Mouse (Mus musculus): Measurements from ENCODE around the gene Epb41l4b. TPM values are rescaled to one million over a fixed set of nuclear protein-coding genes. Genes with fewer than 3 reads are reported as not detected.
A peak's percentile ranks its signal among the peaks of the same experiment; 100 is the strongest.

Epb41l4b gene
- polyA plus RNA-seq, 1 experiment: 3.5 TPM

DNA sequence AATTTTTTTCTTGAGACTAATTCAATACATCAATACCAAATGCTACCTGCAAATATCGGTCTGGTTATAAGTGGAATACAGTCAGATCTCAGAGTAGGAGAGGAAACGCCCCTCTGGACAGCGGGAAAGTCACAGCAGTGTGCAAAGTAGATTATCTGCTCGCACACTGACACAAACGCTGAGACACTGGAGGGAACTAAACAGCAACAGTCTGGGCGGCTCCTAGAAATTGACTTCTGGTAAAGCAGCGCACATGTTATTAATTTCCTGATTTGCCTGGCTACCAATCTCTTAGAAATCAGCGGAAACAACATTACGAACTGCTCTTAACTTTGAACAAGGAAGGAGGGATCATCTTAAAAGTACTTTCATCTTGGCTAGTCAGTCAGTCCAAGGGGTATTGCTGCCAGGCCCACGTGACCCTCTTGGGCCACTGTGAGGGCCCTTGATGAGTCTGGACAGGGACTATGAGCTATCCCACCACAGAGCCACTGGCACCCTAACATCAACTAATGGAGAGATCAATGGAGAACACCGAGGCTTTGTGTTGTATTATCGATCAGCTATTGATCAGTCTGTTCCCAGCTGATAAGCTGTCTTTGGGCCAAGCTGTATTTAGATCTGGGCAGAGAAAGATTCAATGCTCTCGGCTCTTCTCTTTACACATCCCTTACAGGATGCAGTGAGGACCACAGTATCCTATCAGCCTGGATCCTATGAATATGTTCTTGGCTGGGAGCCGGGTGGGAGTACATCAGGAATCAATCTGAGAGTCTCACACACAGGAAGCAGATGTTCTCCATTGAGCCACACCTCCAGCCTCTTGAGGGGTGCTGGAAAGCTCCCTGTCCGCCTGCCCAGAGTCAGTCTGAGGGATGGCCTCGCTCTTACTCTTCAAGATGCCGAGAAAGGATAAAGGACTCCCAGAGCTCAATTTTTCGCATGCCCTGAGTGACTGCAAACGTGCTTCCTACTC, 28.3 kb downstream of the Epb41l4b start:
- TF ChIP-seq CTCF (IDR thresholded peaks at IDR 0.05; ENCODE audit: control insufficient read depth, insufficient read depth, low read length) (no peak), POLR2A (IDR thresholded peaks at IDR 0.05; ENCODE audit: borderline replicate concordance, control insufficient read depth, low read depth, low read length) (no peak)
- Histone ChIP-seq H3K4me3 (replicated peaks; ENCODE audit: control insufficient read depth, low read depth, low read length) (no peak overlapping the region), H3K27ac (ENCODE audit: control insufficient read depth, insufficient read depth, low read depth, low read length, poor library complexity) (no peak overlapping the region), H3K4me1 (ENCODE audit: control insufficient read depth, insufficient read depth, low read length) (no peaks in the 10 kb centered on the region)
- 65% methylated on average over 19 of the region's 19 CpGs for WGBS

DNA sequence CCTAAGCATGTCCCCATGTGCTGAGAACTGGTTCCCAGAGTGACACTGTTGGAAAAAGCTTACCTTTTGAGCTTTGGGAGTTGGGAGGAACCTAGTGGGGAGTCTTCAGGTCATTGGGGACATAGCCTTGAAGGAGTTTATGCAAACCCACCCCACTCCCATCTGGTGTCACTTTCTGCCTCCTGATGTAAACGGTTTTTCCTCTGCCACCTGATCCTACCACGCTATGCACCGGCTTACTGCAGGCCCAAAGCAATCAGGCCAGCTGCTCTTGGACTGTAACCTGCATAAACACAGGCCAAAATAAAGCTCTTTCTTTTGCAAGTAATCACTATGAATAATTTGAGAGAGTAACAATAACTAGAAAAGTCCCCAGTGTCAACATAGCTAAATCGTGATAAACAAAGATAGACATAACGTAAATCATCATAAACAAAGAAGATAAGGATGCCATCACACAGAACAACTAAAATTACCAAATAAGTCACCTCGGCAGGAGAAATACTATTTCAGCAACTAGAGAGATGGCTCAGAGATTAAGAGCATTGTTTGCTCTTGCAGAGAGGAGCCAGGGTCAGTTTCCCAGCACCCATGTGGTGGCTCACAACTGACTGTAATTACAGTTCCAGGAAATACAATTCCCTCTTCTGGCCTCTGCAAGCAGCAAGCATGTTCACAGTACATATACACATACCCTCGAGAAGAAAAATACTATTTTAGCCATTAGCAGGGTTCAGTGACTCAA, 29.6 kb downstream of the Epb41l4b start:
- WGBS: 68% methylated on average over 7 of the region's 7 CpGs
- TF ChIP-seq POLR2A (IDR thresholded peaks at IDR 0.05; ENCODE audit: borderline replicate concordance, control insufficient read depth, low read depth, low read length) (no peak), CTCF (IDR thresholded peaks at IDR 0.05; ENCODE audit: control insufficient read depth, insufficient read depth, low read length) (no peak)
- H3K4me3 ChIP-seq (replicated peaks; ENCODE audit: control insufficient read depth, low read depth, low read length): no peak overlapping the region
- H3K4me1 ChIP-seq (ENCODE audit: control insufficient read depth, insufficient read depth, low read length): no peaks in the 10 kb centered on the region
- H3K27ac ChIP-seq (ENCODE audit: control insufficient read depth, insufficient read depth, low read depth, low read length, poor library complexity): no peak overlapping the region

DNA sequence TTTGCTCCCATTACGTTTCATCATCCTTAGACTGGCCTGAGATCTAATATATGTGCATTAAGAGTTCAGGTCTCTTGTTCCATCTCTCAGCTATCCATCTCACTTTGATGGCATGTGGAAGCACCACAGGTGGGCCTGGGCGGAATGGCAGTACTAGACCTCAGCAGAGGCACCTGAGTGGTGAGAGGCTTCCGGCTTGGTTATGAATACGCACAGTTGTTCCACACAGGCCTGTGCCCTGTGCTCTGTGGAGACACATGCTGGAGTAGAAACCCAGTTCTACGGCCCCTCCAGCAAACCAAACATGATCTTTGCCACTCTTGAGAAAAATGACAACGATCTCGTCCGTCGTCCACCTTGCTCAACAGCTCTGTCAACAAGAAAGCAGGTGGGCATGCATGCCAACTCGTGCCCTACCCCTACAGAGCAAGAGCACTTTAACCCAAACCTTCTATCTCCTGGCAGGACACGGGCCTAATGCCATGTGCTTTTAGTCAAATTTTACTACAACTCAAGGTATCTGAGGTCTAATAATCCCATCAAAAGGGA, 31.2 kb downstream of the Epb41l4b start:
- Histone ChIP-seq H3K4me3 (replicated peaks; ENCODE audit: control insufficient read depth, low read depth, low read length) (no peak overlapping the region), H3K27ac (ENCODE audit: control insufficient read depth, insufficient read depth, low read depth, low read length, poor library complexity) (no peak overlapping the region), H3K4me1 (ENCODE audit: control insufficient read depth, insufficient read depth, low read length) (no peaks in the 10 kb centered on the region)
- TF ChIP-seq POLR2A (IDR thresholded peaks at IDR 0.05; ENCODE audit: borderline replicate concordance, control insufficient read depth, low read depth, low read length): no peak
- no peak for TF ChIP-seq CTCF (IDR thresholded peaks at IDR 0.05; ENCODE audit: control insufficient read depth, insufficient read depth, low read length)
- 77% methylated on average over 11 of the region's 11 CpGs for WGBS

DNA sequence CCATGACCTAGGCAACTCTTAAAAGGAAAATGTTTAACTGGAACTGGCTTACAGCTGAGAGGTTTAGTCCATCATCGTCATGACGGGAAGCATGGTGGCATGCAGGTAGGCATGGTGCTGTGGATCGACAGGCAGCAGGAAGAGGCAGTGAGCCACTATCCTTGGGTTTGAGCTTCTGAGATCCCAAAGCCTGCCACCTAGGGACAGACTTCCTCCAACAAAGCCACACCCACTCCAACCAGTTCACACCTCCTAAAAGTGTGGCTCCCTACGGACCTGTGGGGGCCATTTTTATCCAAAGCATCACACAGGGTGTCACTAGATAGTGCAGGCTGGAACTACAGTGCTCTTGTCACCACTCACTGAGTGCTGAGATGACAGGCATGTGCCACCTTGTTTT, 31.8 kb downstream of the Epb41l4b start:
- Histone ChIP-seq H3K4me3 (replicated peaks; ENCODE audit: control insufficient read depth, low read depth, low read length) (no peak overlapping the region), H3K27ac (ENCODE audit: control insufficient read depth, insufficient read depth, low read depth, low read length, poor library complexity) (no peak overlapping the region), H3K4me1 (ENCODE audit: control insufficient read depth, insufficient read depth, low read length) (no peaks in the 10 kb centered on the region)
- no peak for TF ChIP-seq POLR2A (IDR thresholded peaks at IDR 0.05; ENCODE audit: borderline replicate concordance, control insufficient read depth, low read depth, low read length)
- TF ChIP-seq CTCF (IDR thresholded peaks at IDR 0.05; ENCODE audit: control insufficient read depth, insufficient read depth, low read length): no peak
- WGBS: 75% methylated on average over 4 of the region's 4 CpGs

DNA sequence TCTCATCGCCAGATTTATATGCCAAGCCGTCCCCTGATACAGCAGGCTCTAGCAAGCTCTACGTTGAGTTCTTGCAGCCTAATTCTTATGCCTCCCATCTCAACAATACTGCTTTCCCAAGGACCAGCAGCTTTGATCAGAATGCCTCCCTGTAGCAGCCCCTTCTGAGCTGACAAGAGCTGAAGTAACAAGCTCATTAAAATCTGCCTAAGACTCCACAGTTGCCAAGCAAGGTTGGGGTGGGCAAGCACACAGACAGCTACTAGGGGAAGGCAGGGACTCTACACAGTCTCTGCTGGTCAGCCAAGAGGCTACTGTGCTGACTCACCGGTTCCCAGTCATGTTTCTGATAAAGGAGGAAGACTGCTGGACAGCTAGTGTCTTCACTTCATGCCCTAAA, 33.7 kb downstream of the Epb41l4b start:
- no peak overlapping the region for H3K27ac ChIP-seq (ENCODE audit: control insufficient read depth, insufficient read depth, low read depth, low read length, poor library complexity)
- H3K4me3 ChIP-seq (replicated peaks; ENCODE audit: control insufficient read depth, low read depth, low read length): no peak overlapping the region
- peaks cover 3% of the 10 kb centered on the region; the same call in 1 of the 2 replicates for H3K4me1 ChIP-seq (ENCODE audit: control insufficient read depth, insufficient read depth, low read length)
- TF ChIP-seq CTCF (IDR thresholded peaks at IDR 0.05; ENCODE audit: control insufficient read depth, insufficient read depth, low read length) (no peak), POLR2A (IDR thresholded peaks at IDR 0.05; ENCODE audit: borderline replicate concordance, control insufficient read depth, low read depth, low read length) (no peak)
- 74% methylated on average over 4 of the region's 4 CpGs for WGBS

DNA sequence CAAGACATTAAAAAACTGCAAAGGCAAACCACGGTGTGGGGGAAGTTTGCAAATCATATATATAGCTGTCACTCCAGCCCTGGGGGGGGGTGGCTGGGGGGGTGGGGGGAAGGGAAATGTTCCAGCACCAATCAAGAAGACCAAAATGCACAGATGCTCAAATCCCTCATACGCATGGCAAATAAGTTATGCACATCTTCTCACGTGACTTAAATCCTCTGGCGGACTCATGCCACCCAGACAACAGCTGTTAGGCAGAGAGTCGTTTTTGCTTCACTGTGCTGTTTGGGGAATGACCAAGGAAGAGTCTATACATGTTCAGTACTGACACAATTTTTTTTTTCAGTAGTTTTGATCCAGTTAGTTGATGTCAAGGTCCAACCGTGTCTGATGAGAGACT, 37.9 kb downstream of the Epb41l4b start:
- H3K4me1 ChIP-seq (ENCODE audit: control insufficient read depth, insufficient read depth, low read length): peaks cover 7% of the 10 kb centered on the region; the same call in 1 of the 2 replicates
- WGBS: 41% methylated on average over 6 of the region's 6 CpGs
- H3K27ac ChIP-seq (ENCODE audit: control insufficient read depth, insufficient read depth, low read depth, low read length, poor library complexity): no peak overlapping the region
- no peak overlapping the region for H3K4me3 ChIP-seq (replicated peaks; ENCODE audit: control insufficient read depth, low read depth, low read length)
- TF ChIP-seq POLR2A (IDR thresholded peaks at IDR 0.05; ENCODE audit: borderline replicate concordance, control insufficient read depth, low read depth, low read length) (no peak), CTCF (IDR thresholded peaks at IDR 0.05; ENCODE audit: control insufficient read depth, insufficient read depth, low read length) (no peak)

DNA sequence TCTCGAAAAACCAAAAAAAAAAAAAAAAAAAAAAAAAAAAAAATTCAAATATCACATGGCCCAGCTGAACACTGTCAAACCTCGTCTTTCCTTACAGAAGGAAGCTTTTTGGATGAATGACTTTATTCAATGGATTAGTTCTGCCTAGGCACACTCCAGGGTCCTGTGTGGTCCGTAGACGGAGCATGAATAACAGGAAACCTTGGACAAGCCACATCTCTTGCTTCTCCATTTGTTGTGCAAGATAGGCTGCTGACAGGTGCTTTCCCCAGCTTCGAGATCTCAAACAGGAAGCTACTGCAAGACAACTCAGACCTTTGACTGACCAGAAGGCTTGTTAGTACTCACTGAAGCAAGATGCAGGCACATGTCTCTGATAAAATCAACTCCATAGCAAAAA, 39.4 kb downstream of the Epb41l4b start:
- Histone ChIP-seq H3K4me1 (ENCODE audit: control insufficient read depth, insufficient read depth, low read length) (peaks cover 7% of the 10 kb centered on the region; the same call in 1 of the 2 replicates), H3K27ac (ENCODE audit: control insufficient read depth, insufficient read depth, low read depth, low read length, poor library complexity) (peak overlapping the region; percentile 59; the same call in 1 of the 2 replicates), H3K4me3 (replicated peaks; ENCODE audit: control insufficient read depth, low read depth, low read length) (no peak overlapping the region)
- 5% methylated on average over 5 of the region's 5 CpGs for WGBS
- no peak for TF ChIP-seq CTCF (IDR thresholded peaks at IDR 0.05; ENCODE audit: control insufficient read depth, insufficient read depth, low read length)
- no peak for TF ChIP-seq POLR2A (IDR thresholded peaks at IDR 0.05; ENCODE audit: borderline replicate concordance, control insufficient read depth, low read depth, low read length)

DNA sequence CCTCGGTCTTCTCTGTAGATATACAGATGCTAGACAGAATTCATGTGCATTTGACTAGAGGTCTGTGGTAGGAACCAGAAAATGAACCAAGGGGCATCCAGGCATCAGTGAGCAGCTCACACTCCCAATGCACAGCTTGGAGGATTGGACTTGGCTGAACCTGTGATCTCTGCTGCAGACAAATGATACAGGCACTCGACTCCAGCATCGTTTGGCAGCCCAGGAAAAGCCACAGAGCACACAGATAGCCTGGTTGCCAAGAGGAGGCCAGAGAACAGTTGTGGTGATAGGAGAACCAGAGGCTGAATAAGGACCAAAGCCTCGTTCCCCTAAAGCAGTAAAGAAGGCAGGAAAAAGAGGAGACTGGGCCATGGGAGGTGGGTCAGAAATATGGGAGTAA, 42.1 kb downstream of the Epb41l4b start:
- no peak overlapping the region for H3K27ac ChIP-seq (ENCODE audit: control insufficient read depth, insufficient read depth, low read depth, low read length, poor library complexity)
- TF ChIP-seq POLR2A (IDR thresholded peaks at IDR 0.05; ENCODE audit: borderline replicate concordance, control insufficient read depth, low read depth, low read length) (no peak), CTCF (IDR thresholded peaks at IDR 0.05; ENCODE audit: control insufficient read depth, insufficient read depth, low read length) (no peak)
- 65% methylated on average over 4 of the region's 4 CpGs for WGBS

More for the DNA sequence above, 42.1 kb downstream of the Epb41l4b start:
- Histone ChIP-seq H3K4me1 (ENCODE audit: control insufficient read depth, insufficient read depth, low read length) (peaks cover 7% of the 10 kb centered on the region; the same call in 1 of the 2 replicates), H3K4me3 (replicated peaks; ENCODE audit: control insufficient read depth, low read depth, low read length) (no peak overlapping the region)

Measured in bone marrow, adult 2 months (tissue).